Mouse (Mus musculus) brain, embryonic 18.5 days (tissue): ENCODE measurements around the gene Cpz.

Experiments used
- DNase-seq: peaks from one replicate; pipeline ENCODE4 v3.0.0-alpha.2; 2012; ENCODE audit warnings: low read depth, low spot score

The Cpz gene

GRCm38 (mm10) chr5:35530442-35530841, 4.9 kb upstream of the Cpz start:
- no peak for DNase-seq

GRCm38 (mm10) chr5:35524381-35524780, 1.1 kb downstream of the Cpz start:
- DNase-seq, result no peak

DNA sequence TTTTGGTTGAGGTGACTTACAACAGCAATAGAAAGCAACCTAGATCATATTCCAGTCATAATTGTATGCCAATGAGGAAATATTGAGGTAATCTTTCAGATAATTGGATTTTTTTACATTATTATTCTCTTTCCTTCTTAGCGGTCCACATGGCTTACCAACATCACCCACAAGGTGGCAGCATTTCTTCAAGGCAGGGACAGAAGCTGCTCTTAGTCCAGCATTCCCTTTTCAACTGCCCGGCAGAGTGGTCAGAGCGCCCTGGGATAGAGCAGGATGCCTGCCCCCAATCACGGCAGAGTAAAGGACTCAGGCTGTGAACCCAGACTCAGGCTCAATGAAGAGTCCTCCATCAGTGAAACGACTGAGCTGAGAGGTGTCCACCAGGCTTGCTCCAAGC, 1.8 kb downstream of the Cpz start:
- DNase-seq, result peak; percentile 16

- DNase-seq, result no peak
Observed at GRCm38 (mm10) chr5:35516781-35517180, 8.7 kb downstream of the Cpz start.

GRCm38 (mm10) chr5:35510589-35510988, 14.9 kb downstream of the Cpz start:
- DNase-seq, result peak; percentile 16

GRCm38 (mm10) chr5:35505016-35505415, 20.5 kb downstream of the Cpz start:
- DNase-seq, result no peak

DNA sequence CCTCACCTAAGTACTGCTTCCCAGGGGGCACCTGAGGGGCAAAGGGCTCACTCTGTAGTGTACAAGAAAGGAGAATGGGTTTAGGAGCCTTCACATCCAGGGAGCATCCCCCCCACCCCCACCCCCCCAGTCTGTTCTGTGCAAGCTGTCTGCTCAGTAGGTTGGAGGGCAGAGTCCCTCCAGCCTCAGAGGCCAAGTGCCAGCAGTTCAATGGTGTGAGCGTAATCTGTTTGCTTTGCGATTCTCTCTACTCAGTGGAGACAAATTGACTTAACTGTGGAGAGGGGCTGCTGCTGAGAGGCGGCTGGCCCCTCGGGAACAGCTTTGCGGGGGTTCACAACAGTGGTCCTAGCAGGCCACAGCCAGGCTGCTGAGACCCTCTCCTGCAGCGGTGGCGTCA, 28.2 kb downstream of the Cpz start:
- DNase-seq, result no peak

GRCm38 (mm10) chr5:35495989-35496388, 29.5 kb downstream of the Cpz start:
- no peak for DNase-seq

GRCm38 (mm10) chr5:35494773-35495390, 30.6 kb downstream of the Cpz start:
- no peak for DNase-seq

DNA sequence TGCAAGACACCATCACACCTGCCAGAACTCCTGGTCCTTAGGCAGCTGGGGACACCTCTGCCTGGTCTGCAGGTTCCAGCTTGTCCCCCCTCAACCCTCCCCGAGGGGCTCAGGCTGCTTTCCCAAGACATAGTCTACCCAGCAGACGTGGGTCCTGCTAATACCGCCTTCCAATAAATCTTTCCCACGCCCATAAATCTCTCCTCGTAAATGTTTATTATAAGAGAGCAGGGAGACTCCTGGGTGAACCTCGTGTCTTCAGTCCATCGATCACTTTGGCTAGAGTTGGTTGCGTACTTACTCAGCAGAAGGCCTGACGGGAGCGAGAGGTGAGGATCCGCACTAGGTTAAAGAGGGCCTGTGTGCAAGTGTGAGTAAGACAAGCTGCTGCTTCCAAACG, 31.7 kb downstream of the Cpz start:
- no peak for DNase-seq

GRCm38 (mm10) chr5:35479521-35479920, 46.0 kb downstream of the Cpz start:
- no peak for DNase-seq

GRCm38 (mm10) chr5:35475236-35475635, 50.3 kb downstream of the Cpz start:
- no peak for DNase-seq

DNA sequence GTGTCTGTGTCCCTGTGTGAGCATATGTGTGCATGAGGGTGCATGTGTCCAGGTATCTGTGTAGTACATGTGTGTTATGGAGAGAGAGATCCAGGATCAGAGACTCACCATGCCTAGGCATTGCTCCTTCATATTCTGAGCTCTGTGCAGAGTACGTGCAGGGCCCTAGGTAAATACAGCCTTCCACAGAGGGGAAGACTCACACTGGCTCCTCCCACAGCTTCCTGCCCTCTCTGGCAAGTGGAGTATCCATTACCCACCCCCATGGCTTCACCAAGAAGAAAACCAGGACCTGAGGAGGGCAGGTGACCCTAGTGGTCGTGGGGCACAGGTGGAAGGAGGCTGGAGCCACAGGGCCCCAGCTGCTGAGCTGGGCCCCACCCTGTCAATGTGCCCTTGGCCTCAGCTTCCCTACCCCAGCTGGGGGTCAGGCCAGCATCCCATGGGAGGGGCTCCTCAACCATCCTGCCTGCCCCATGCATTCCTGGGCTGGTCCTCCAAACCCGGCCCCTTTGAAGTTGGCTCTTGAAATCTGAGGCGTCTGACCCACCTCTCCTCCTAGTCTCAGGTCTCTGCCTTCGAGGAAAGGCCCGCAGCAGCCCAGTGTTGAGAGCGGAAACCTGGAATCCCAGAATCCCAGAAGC, 54.5 kb downstream of the Cpz start:
- no peak for DNase-seq

- DNase-seq, result no peak
Observed at GRCm38 (mm10) chr5:35465966-35466635, 59.4 kb downstream of the Cpz start.

GRCm38 (mm10) chr5:35462081-35462480, 63.4 kb downstream of the Cpz start:
- DNase-seq, result no peak

DNA sequence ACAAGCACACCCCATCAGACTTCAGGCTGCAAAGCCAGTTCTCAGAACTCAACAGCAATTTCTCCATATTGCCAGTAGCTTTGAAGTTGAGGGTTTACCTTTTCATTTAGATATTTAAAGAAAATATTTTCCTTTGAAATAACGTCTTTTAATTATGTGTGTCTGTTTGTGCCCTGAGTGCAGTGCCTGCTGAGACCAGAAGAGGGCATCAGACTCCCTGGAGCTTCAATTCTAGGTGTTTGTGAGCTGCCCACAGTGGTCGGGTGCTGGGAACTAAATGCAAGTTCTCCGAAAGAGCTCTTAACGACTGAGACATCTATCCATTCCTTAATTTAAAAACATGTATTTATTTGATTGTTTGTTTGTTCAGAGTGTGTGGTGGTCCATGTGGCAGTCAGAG, 65.7 kb downstream of the Cpz start:
- no peak for DNase-seq

DNA sequence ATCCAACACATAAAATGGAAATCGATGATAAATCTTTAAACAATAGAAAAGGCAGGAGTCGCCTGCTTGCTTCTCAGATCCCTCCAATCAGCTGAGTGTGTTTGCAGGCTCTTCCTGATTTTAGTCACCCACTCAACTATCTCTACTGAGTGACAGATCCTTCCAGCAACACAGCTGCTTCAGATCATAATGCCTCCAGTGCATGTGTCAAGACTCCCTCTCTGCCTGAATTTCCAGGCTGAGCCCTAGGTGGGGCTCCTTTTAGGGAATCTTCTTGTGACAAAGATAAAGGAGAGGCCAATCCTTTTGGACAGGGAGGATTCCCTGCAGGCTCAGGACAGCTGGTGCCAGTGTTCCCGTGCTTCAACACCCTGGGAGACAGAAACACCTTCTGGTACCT, 67.2 kb downstream of the Cpz start:
- no peak for DNase-seq

- DNase-seq, result no peak
Observed at GRCm38 (mm10) chr5:35457364-35457763, 68.1 kb downstream of the Cpz start.

- peak; percentile 18 for DNase-seq
Observed at GRCm38 (mm10) chr5:35454187-35454800, 71.2 kb downstream of the Cpz start.
